Mouse (Mus musculus) hindbrain, postnatal 0 days (tissue): ENCODE data around the gene Camsap2. TPM values are rescaled to one million over a fixed set of nuclear protein-coding genes. Genes with fewer than 3 reads are reported as not detected.
A peak's percentile ranks its signal among the peaks of the same experiment; 100 is the strongest.

Experiments used
- ATAC-seq: fragments of 200-750 bp; cut with Nextera tagmentation; 2 replicates; pipeline ENCODE4 v1.8.0; 2017; ENCODE audit warnings: mild to moderate bottlenecking, moderate TSS enrichment, moderate library complexity
- DNase-seq: peaks from one replicate; pipeline ENCODE4 v3.0.0-alpha.2; 2015; ENCODE audit warnings: low spot score
- H3K27ac ChIP-seq: fragments of 300-500 bp; sonication (generic); 2 replicates; pipeline ENCODE4 v1.5.1; 2014; ENCODE audit warnings: mild to moderate bottlenecking
- H3K27me3 ChIP-seq: fragments of 300-500 bp; sonication (generic); 2 replicates; pipeline ENCODE4 v1.6.1; 2014; ENCODE audit warnings: low read length, mixed read lengths; ENCODE audit not compliant: insufficient read depth
- H3K36me3 ChIP-seq: fragments of 300-500 bp; sonication (generic); 2 replicates; pipeline ENCODE4 v1.6.1; 2014; ENCODE audit warnings: low read length, mixed read lengths; ENCODE audit not compliant: insufficient read depth
- H3K4me1 ChIP-seq: fragments of 300-500 bp; sonication (generic); 2 replicates; pipeline ENCODE4 v1.6.1; 2014; ENCODE audit warnings: antibody characterized with exemption, low read length, mixed read lengths; ENCODE audit not compliant: insufficient read depth
- H3K4me2 ChIP-seq: fragments of 300-500 bp; sonication (generic); 2 replicates; pipeline ENCODE4 v1.6.1; 2014; ENCODE audit warnings: low read depth, mild to moderate bottlenecking, low read length, moderate library complexity, mixed read lengths
- H3K4me3 ChIP-seq: fragments of 300-500 bp; sonication (generic); 2 replicates; pipeline ENCODE4 v1.5.1; 2014; ENCODE audit warnings: low read length
- H3K9ac ChIP-seq: fragments of 300-500 bp; sonication (generic); replicated peaks from 2 replicates; pipeline ENCODE4 v1.6.1; 2014; ENCODE audit warnings: mild to moderate bottlenecking, low read length, moderate library complexity, mixed read lengths
- H3K9me3 ChIP-seq: fragments of 300-500 bp; sonication (generic); 2 replicates; pipeline ENCODE4 v1.6.1; 2016; ENCODE audit warnings: low read length, mixed read lengths
- CTCF ChIP-seq: IDR thresholded peaks from 2 replicates; pipeline ENCODE4 v1.5.1; 2016; ENCODE audit warnings: antibody characterized with exemption, control low read depth, low read depth
- WGBS: fragments of 180-500 bp; shearing (Covaris S2); extraction: QIAGEN DNeasy Blood & Tissue Kit; methylation state at CpG from one replicate; pipeline ENCODE4 v1.1.7; 2014; 5-methylcytosine and 5-hydroxymethylcytosine counted together
- polyA plus RNA-seq: library from polyadenylated mRNA; unstranded; fragments of >200 nt; fragmentation: Nextera tagmentation; extraction: Ambion mirVana; gene quantifications from 2 replicates; pipeline ENCODE4 v1.2.1, GENCODE M21; 2015
- total RNA-seq: library from RNA; depleted of rRNA; stranded (reverse); fragments of >200 nt; gene quantifications from 2 replicates; pipeline ENCODE4 v1.2.3, GENCODE M21; 2014

Gene Camsap2
- total and polyA plus RNA-seq, 2 experiments from 2014 or later, result 20.1 to 99.1 TPM

DNA sequence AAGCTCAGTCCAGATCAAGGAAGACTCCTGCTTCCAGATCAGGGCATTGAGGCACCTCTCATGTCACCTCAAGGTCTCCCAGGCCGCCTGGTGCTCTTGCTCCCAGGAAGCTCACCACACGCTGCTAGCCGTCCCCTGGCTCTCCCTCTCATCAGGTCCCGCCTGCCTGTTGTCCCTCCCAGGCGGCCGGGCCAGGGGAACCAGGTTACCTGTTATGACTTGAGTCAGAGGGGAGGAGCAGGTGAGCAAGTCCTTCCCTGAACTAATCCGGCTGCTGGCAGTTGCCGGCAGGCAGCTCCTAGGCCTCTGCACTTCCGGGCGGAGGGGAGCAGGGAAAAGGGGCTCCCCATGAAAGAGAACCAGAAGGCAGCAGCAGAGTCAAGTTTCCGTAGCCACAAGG lies 115.7 kb downstream of the Camsap2 start:
- Histone ChIP-seq H3K9ac (no peak overlapping the region), H3K9me3 (no peaks in the 10 kb centered on the region), H3K4me3 (no peak overlapping the region), H3K27ac (no peak overlapping the region), H3K36me3 (no peaks in the 10 kb centered on the region), H3K4me2 (peak overlapping the region; percentile 16; the same call in 1 of the 2 replicates), H3K27me3 (no peaks in the 10 kb centered on the region), H3K4me1 (peaks cover 31% of the 10 kb centered on the region; the same call in 1 of the 2 replicates)
- ATAC-seq (no peak), DNase-seq (no peak)
- WGBS, result 56% methylated on average over 11 of the region's 11 CpGs
- TF ChIP-seq CTCF, result no peak

DNA sequence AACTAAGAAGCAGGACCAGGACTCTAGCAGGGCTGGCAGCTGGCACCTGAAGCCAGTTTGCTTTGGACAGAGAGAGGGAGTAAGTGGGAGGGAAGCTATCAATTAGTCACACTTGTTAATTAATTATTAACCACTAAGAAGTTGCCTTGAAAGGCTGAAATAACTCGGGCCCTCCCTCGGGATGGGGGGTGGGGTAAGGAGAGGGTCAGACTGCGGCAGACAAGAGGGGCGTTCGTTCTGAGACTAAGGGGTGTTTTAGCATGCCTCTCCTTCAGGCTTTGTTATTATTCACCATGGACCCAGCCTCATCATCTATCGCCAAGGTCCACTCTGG lies 116.9 kb downstream of the Camsap2 start:
- Histone ChIP-seq H3K9me3 (no peaks in the 10 kb centered on the region), H3K36me3 (no peaks in the 10 kb centered on the region), H3K4me2 (no peak overlapping the region), H3K27ac (no peak overlapping the region), H3K27me3 (no peaks in the 10 kb centered on the region), H3K9ac (no peak overlapping the region), H3K4me3 (no peak overlapping the region), H3K4me1 (peaks cover 30% of the 10 kb centered on the region; the same call in 1 of the 2 replicates)
- no peak for ATAC-seq
- 25% methylated on average over 6 of the region's 6 CpGs for WGBS
- no peak for DNase-seq
- no peak for TF ChIP-seq CTCF

DNA sequence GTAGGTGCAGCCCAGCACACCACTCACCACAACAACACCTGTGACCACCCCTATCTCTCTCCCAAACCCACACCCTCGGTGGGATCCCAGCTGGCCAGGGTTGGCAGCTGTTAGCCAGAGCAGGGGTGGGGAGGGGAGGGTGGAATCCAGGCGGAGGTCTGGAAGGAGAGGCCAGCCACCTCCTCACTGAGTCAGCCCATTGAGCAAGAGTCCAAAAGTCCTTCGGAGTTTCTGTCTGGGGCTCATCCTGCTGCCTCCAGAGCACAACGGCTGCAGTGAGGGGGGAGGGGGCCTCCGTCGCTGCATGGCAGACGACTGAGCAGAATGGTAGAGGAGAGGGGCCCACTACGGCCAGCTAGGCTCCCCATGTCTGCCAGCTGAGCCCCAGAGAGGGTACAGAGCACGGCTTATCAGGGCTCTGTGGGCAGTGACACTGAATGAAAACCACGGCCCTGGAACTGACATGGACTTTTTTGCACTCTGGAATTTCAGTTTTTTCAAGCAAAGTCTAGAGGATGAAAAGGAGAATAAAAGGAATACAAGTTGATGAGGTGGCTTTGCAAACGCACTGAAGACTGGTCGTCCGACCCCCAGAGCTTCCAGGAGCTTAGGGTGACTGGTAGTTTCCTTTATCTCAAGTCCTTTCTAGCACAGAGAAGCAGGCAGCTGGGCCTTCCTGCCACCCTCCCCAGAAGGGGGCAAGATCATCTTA lies 117.4 kb downstream of the Camsap2 start:
- DNase-seq (peak; percentile 35), ATAC-seq (peak; percentile 25; the same call in 1 of the 2 replicates)
- no peak overlapping the region for H3K27ac ChIP-seq
- H3K9ac ChIP-seq, result no peak overlapping the region
- 0 out of 2 replicates have a peak overlapping the region, but pooled peaks have one; percentile 11 for H3K4me2 ChIP-seq
- no peak for TF ChIP-seq CTCF
- no peaks in the 10 kb centered on the region for H3K36me3 ChIP-seq
- H3K4me3 ChIP-seq, result no peak overlapping the region
- H3K9me3 ChIP-seq, result no peaks in the 10 kb centered on the region
- no peaks in the 10 kb centered on the region for H3K27me3 ChIP-seq
- peaks cover 30% of the 10 kb centered on the region; the same call in 1 of the 2 replicates for H3K4me1 ChIP-seq
- WGBS, result 14% methylated on average over 13 of the region's 13 CpGs

DNA sequence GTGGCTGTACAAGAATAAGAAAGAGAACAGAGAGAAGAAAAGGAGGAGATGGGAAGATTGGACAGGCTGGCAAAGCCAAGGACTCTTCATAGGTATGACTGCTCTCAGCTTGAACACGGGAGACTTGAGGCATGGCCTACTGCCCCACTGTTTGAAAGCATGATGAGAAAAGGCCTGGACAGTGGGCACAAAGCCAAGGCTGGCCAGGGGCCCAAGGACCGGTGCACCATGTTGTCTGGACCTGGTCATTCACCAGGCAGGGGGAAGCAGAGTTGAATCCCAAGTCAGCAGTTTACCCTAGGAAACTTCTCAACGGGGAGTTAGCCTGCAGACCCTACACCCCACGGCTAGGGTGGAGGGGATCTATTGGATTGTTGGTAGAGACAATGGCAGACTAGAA lies 118.0 kb downstream of the Camsap2 start:
- peaks cover 29% of the 10 kb centered on the region; the same call in 1 of the 2 replicates for H3K4me1 ChIP-seq
- no peak overlapping the region for H3K4me2 ChIP-seq
- DNase-seq, result no peak
- ATAC-seq, result no peak
- H3K9ac ChIP-seq, result no peak overlapping the region
- no peak overlapping the region for H3K27ac ChIP-seq
- no peak overlapping the region for H3K4me3 ChIP-seq
- H3K36me3 ChIP-seq, result no peaks in the 10 kb centered on the region
- no peaks in the 10 kb centered on the region for H3K9me3 ChIP-seq
- no peak for TF ChIP-seq CTCF
- WGBS, result 29% methylated on average over 4 of the region's 4 CpGs
- no peaks in the 10 kb centered on the region for H3K27me3 ChIP-seq

DNA sequence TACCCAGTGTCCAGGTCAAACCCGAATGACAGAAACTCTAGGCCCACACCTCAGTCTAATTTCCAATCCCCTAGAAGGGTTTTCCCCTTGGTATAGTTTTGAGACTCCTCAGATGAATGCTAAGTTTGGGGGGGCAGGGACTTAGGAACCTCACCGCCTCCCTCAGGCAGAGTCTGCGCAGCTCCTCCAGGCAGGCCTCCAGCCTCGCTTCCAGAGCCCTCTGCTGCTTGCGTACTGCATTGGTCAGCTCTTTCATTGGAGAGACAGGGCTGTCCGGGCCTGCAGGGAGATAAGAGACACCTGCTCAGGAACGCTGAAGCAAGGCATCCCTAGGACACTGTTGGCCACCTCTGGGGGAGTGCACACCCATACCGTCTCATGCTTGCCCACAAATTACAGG lies 119.3 kb downstream of the Camsap2 start:
- 96% methylated on average over 8 of the region's 8 CpGs for WGBS
- Histone ChIP-seq H3K9ac (no peak overlapping the region), H3K27me3 (no peaks in the 10 kb centered on the region), H3K4me1 (peaks cover 26% of the 10 kb centered on the region; the same call in 1 of the 2 replicates), H3K27ac (no peak overlapping the region), H3K4me3 (no peak overlapping the region), H3K9me3 (no peaks in the 10 kb centered on the region), H3K4me2 (no peak overlapping the region), H3K36me3 (no peaks in the 10 kb centered on the region)
- ATAC-seq (no peak), DNase-seq (no peak)
- no peak for TF ChIP-seq CTCF

DNA sequence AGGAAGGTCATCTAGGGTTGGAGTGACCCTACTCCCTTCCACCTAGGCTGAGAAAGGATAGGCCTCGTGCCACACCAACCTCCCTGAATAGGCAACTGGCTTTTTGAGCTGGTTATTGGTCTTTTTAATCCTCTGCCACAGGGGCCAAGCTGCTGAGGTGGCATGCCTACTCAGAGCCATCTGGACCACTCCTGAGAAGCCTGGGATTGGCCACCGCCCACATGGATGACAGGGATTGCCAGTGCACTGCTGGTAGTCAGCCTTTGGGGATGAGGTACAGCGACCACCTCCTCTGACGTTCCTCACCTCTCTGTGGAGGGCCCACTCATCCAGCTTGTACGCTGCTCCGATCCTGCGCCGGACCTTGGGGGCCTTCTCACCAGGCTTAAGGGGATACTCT lies 120.1 kb downstream of the Camsap2 start:
- no peak for TF ChIP-seq CTCF
- Histone ChIP-seq H3K4me3 (no peak overlapping the region), H3K9ac (no peak overlapping the region), H3K27ac (no peak overlapping the region), H3K9me3 (no peaks in the 10 kb centered on the region), H3K4me2 (no peak overlapping the region), H3K27me3 (no peaks in the 10 kb centered on the region), H3K36me3 (no peaks in the 10 kb centered on the region), H3K4me1 (peaks cover 26% of the 10 kb centered on the region; the same call in 1 of the 2 replicates)
- no peak for ATAC-seq
- WGBS, result 79% methylated on average over 8 of the region's 8 CpGs
- no peak for DNase-seq

DNA sequence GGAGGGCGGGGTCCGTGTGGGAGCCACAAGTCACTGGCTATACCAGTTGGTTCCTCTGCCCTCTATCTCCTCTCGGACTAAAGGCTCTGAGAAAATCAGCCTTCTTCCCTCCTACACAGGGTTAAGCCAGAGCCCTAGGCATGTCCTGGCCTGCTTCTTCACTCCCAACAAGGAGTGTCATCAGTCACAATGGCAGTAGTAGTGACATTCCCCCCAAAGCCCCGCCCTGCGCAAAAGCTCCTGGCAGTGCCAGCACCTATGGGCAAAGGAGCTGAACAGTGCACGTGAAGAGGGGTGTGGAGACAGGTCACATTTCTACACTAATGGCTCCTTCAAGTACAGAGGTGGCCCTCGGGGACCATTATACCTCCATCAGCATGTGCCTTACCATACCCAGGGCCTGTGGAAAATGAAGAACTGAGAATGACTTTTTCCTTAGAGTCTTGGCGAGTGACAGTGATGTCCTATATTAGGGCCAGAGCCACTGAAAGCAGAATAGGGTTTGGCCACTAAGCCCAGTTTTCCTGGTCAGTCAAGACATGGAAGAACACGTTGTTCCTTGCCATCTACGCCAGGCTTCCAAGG lies 122.1 kb downstream of the Camsap2 start:
- ATAC-seq (no peak), DNase-seq (no peak)
- peaks cover 22% of the 10 kb centered on the region; the same call in 1 of the 2 replicates for H3K4me1 ChIP-seq
- 91% methylated on average over 10 of the region's 10 CpGs for WGBS
- no peak overlapping the region for H3K4me2 ChIP-seq
- H3K9me3 ChIP-seq, result no peaks in the 10 kb centered on the region
- H3K27me3 ChIP-seq, result no peaks in the 10 kb centered on the region
- H3K4me3 ChIP-seq, result no peak overlapping the region
- H3K9ac ChIP-seq, result no peak overlapping the region
- no peaks in the 10 kb centered on the region for H3K36me3 ChIP-seq
- no peak for TF ChIP-seq CTCF
- H3K27ac ChIP-seq, result no peak overlapping the region
